Mouse (Mus musculus) brain, embryonic 18.5 days (tissue): ENCODE results near the gene Krtap10-4.
"Not testable (repeated sequence)": the region's sequence is repeated elsewhere in the genome, so short reads cannot be mapped to it uniquely, and the experiment has no call there.

Experiments
- DNase-seq: peaks from one replicate; pipeline ENCODE4 v3.0.0-alpha.2; 2012; ENCODE audit warnings: low read depth, low spot score

Gene Krtap10-4

DNA sequence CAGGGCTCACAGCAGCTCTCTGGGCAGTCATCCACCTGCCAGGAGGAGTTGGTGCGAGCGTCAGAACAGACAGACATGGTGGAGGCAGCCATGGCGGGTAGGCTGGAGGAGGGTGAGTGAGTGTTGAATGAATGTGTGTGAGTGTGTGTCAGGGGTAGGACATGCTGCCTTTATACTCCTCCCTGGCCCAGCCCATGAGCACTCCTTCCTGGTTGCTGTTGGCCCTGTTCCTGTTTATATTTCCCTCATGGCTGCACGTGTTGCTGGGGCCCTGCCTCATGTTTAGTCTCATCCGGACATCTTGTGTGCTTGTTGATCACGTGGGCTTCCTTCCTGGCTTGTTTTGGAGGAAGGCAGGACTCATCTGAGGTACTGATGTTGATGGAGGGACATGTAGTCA is at the start of gene Krtap10-4:
Krtap10-4 (minus strand) TSS at position 145 of the 400 bp plus-strand sequence.
- no peak for DNase-seq

DNA sequence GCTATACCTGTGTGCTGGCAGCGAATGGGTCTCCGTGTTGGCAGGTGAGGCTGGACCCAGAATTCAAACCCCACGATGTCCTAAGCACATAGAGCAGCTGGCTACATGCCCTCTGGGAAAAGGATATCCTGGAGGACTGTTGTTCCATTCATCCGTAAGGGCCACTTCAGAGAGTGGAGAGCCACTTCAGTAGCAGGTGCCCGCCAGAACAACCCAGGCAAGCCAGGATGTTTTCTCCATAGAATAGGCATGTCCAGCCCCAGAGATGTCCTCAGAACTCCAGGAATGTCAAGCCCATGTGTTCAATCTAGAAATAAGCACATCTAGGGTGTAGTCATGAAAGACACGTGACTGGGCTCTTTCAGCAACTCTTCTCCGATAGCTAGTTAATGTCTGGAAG is 42.8 kb upstream of the Krtap10-4 start:
- DNase-seq: no peak

DNA sequence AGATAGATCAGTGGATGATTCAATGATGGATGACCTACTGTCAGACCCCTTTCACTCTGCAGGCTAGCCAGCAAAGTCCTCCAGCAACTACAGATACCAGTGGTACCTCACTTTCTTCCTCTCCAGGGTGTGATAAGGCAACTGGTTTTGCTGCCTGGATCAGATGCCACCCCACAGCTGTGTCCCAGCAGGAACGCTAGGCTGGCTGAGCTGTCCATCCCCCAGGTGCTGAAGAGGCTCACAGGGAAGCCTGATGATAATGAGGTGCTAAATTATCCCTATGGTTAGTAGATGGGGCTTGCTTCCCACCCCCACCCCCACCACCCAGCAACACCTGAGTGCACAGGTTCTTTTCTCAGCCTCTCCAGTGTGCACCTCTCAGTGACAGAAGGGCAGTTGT is 40.7 kb upstream of the Krtap10-4 start:
- DNase-seq: no peak

DNA sequence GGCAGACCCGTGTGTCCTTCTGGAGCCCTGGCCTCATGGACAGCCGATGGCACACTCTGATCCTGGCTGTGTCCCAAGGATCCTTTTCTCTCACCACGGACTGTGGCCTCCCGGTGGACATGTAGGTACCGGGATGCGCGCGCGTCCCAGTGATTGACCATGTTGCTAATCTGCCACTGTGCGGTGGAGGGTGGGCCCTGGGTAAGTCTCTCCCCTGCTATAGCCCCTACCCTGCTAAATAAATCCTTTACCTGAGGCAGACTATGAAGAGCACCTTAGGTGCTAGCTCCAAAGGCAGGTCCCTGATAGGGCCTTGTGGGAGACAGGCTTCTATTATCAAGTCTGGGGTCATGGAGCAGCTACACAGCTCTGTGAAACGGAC is 37.9 kb upstream of the Krtap10-4 start:
- DNase-seq: no peak

DNA sequence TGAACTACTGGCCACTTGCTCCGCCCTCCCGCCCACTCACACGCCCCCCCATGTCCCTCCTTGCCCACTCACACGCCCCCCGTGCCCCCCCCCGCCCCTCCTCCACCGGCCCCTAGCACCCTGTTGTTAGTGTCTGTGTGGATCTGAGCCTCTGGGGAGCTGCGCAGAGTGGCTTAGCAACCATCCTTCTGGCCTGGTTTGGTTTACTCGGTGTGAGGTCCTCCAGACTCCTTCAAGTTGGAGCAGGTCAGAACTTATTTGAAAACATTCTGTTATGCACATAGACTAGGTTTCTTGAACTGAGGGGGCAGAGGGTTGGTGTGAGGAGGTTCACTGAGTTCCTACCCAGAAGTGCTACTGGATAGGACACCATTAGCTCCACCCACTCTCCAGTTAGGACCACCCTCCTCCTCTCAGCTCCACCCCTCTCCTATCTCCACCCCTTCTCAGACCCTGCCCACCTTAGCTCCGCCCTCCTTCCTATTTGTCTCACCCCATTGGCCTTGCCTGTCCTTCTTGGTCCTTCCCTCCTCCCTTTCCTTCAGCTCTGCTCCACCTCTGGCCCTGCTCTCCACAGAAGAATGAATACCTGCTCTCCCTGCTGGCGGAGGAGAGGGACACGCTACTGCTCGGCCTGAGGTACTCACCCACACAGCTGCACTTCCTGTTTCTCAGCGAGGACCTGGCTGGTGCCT is 37.3 kb upstream of the Krtap10-4 start:
- DNase-seq: no peak

DNA sequence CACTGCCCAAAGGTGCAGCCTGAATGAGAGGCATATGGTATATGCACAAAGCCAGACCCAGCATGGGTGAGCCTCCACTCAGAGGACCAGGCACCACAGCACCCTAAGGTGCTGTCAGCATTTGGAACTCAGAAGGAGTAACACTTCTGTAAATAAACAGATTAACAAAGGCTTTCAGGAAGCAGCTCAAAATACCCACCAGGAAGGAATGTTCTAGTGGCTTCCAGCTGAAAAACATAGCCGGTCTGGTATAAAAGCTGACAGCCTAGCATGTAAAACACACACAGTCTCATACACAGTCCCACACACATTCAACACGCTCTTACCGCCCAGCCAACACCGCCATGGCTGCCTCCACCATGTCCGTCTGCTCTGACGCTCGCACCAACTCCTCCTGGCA is 34.8 kb upstream of the Krtap10-4 start, which contains the start of gene Gm3285:
Gm3285 (plus strand) TSS at position 301 of the 400 bp plus-strand sequence.
- no peak for DNase-seq

DNA sequence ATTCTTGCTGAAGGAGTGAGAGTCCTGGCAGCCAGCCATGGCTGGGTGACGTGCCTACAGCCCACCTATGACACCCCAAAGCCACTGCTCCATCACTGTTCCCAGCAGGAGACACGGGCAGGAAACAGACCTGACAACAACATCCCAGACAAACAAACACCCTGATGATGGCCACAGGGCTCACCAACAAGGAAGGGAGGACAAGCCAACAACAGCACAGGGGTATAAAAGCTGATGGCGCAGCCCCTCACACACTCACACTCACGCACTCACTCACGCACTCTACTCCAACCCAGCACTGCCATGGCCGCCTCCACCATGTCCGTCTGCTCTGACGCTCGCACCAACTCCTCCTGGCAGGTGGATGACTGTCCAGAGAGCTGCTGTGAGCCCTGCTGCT is 25.7 kb upstream of the Krtap10-4 start, which contains the start of gene Gm10318:
Gm10318 (plus strand) TSS at position 301 of the 400 bp plus-strand sequence.
- no peak for DNase-seq

DNA sequence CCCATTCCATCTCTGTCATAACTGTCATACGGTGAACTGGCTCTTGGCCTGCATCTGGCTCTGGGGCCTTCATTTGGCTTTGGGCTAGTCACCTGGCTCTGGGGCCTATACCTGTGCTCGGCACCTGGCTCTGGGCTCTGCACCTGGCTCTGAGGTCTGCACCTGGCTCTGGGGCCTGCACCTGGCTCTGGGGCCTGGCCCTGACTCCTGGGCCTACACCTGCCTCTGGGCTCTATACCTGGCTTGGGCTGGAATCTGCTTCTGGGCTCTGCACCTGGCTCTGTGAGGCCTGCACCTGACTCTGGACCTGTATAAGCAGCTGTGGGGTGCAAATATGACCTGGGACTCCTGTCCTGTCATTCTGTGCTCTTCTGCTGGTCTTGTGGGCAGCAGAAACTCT is 20.6 kb upstream of the Krtap10-4 start:
- no peak for DNase-seq

DNA sequence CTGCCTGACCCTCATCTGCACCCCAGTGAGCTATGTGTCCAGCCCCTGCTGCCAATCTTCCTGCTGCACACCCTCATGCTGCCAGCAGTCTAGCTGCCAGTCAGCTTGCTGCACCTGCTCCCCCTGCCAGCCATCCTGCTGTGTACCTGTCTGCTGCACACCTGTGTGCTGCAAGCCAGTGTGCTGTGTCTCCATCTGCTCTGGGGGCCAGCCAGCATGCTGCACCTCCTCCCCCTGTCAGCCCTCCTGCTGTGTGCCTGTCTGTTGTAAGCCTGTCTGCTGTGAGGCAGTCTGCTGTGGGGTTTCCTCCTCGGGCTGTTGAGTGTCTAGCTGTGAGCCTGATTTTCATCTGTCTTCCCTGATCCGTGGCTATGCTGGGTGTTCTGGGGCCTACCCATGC is 20.1 kb upstream of the Krtap10-4 start:
- no peak for DNase-seq

DNA sequence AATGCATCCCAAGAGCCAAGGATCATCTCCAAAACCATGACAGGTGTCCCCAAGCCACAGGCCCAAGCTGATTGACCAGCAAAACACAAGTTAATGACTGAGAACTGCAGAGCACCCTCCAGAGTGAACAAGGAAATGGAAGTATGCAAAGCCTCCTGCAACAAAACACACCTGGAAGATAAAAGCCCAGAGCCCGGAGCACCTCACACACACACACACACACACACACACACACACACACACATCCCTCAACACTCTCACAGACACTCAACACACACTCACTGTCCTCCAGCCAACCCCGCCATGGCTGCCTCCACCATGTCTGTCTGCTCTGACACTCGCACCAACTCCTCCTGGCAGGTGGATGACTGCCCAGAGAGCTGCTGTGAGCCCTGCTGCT is 19.6 kb upstream of the Krtap10-4 start, which contains the start of gene Gm36176:
Gm36176 (plus strand) TSS at position 301 of the 400 bp plus-strand sequence.
- no peak for DNase-seq

DNA sequence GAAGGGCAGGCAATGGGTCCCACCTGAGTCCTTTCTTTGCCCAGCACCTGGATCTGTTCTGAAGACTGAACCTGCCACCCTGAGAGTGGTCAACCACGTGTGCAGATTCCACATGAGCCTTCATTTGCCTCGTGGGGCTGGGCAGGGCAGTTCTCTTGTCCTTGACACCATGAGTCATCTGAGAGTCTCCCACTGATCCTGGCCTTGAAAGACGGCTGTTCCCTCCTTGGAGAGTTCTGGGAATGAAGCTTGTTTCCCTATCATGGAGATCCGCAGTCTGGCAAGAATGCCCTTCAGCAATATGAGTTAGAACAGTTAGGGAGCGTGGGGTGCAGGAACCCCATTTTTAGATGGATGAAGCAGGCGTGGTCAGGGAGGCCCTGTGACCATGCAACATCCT is 12.1 kb upstream of the Krtap10-4 start:
- no peak for DNase-seq

DNA sequence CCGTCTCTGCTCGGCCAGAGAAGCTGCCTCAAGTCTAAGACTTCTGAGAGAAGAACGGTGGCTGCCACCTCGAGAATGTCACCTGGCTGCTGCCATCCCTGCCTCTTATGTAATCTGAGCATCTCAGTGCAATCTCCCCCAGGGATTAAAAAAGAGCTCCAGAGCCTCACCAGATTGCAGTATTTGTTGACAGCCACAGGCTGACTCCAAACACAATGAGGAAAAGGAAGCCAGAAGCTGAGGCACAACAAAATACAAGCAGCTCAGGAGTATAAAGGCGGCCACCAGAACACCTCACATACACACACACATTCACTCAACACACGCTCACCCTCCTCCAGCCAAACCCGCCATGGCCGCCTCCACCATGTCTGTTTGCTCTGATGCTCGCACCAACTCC is 8.8 kb upstream of the Krtap10-4 start, which contains the start of gene Krtap10-10:
Krtap10-10 (plus strand) TSS at position 301 of the 400 bp plus-strand sequence.
- DNase-seq: no peak

DNA sequence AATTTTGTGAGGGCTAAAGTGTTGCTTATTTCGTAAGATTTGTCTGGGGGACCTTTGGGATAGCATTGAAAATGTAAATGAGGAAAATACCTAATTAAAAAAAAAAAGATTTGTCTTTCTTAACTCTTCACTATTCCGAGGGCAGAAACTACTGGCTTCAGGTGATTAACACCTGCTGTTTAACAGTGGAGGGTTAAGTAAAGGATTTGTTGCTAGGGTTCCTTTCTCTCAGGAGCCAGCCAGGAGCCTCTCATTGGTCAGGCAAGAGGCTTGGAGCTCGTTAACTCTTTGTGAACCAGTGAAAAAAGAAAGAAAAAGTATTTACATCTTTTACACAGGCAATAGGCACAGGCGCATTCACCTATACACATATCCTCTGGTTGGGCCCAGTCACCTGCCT is 7.7 kb downstream of the Krtap10-4 start:
- DNase-seq: no peak

DNA sequence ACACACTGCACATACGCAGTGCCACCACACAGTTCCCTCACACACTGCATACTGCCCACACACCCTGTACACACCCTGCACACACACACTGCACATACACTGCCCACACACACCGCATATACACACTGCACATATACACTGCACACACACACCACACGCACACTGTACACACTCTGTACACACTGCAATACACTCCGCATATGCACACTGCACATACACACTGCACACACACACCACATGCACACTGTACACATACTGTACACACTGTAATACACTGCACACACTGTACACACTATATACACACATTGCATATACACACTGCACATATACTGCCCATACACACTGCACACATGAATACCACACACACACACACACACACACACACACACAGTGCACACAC is 8.4 kb downstream of the Krtap10-4 start:
- DNase-seq: no peak

DNA sequence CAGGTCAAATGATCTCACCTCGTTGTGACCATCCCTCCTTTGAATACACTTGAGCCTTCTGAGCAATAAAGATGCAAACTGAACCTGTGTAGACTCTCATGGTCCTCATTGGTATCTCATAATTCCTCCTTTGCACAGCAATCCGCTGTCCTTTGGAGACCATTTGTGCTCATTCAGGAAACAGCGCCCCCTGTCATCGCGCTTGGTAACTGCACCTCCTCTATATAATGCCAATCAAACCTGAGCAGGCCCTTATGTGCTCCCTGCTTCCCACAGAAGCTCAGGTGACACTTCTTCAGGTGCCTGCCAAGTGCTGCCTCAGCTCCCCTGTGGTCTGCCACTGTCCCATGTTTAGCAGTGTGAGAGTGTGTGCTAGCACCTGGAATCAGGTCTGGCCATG is 11.4 kb downstream of the Krtap10-4 start:
- no peak for DNase-seq

DNA sequence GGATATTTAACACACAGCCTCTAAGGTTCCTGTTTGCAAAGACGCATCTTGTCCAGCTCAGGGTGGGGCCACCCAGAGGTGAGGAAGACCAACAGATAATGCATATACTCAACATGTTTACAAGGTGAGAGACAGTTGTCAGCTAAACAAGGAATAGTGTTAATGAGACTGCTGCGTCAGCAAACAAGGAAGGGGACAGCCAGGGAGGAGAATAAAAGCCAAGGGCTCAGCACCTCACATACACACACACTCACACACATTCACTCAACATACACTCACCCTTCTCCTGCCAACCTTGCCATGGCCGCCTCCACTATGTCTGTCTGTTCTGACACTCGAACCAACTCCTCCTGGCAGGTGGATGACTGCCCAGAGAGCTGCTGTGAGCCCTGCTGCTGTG is 12.5 kb downstream of the Krtap10-4 start, which contains the start of gene Gm2696:
Gm2696 (plus strand) TSS at position 301 of the 400 bp plus-strand sequence.
- no peak for DNase-seq

DNA sequence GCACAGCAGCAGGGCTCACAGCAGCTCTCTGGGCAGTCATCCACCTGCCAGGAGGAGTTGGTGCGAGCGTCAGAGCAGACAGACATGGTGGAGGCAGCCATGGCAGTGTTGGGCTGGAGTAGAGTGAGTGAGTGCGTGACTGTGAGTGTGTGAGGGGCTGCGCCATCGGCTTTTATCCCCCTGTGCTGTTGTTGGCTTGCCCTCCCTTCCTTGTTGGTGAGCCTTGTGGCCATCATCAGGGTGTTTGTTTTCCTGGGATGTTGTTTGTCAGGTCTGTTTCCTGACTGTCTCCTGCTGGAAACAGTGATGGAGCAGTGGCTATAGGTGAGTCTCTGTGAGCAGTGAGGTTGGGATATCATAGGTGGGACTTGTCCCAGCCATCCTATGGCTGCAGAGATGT is 15.2 kb downstream of the Krtap10-4 start, which contains the start of gene Gm9507:
Gm9507 (minus strand) TSS at position 101 of the 400 bp plus-strand sequence.
- DNase-seq: no peak

DNA sequence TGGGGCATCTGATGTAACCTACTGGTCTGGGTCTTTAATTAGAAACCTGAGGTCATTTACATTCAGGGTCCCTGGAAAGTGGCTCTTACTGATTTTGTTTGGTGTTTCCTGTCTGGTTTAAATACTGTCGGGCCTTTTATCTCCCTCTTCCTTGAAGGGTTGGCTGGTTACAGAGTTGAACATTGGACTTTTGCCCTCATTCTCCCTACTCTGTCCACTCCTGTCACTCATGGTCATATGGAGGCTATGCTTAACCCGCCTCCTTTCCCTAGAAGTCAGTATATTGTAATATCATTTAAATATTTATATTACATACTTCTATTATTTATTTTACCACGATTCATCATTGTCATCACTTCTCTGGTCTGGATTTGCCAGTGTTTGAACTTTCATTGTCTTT is 22.8 kb downstream of the Krtap10-4 start:
- DNase-seq: no peak

DNA sequence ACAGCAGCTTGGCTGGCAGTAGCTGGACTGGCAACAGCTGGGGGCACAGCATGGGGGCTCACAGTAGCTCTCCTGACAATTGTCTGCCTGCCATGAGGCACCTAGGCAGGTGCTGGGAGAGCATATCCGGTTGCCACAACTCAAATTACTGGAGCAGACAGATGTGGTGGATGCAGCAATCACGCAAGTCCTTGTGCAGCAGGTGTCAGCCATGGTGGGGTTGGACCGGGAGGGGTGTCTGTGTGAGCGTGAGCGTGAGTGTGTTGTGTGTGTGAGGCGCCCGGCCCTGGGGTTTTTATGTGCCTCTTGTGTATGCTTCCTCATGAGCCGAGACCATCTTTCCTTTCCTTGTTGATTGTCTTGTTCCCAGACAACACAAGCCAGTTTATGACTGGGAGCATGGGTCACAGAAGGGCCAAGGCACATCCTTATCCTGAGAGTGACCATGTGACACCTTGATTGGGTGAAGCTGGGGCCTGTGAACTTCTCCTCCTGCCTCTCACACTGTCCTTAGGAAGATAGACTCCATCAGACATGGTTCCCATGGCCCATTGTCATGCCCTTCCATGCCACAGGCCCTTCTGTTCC is 27.9 kb downstream of the Krtap10-4 start, which contains the start of gene Gm19668:
Gm19668 (minus strand) TSS at position 213 of the 588 bp plus-strand sequence.
- DNase-seq: no peak

DNA sequence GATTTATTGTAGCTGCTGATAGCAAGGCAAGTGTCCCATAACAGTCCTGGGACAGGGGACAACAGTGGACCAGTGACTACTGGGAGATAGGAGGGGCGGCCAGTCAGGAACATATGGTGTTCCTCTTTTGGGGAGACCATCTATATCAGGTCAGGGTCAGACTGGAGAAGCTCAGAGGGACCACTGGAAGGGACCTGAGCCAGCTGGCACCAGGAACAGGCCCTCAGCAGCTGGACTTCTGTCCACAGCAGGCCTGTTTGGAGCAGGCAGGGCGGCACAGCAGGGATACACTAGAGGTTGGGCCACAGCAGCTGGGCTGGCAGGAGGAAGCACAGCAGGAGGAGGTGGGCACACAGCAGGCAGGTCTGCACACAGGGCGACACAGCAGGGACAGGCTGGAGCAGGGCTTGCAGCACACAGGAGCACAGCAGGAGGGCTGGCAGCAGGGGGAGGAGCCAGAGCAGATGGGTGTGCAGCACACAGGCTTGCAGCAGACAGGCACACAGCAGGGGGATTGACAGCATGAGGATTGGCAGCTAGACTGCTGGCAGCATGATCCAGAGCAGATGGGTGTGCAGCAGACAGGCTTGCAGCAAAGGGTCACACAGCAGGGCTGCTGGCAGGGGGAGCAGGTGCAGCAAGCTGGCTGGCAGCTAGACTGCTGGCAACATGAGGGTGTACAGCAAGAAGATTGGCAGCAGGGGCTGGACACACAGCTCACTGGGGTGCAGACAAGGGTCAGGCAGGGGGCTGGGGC is 28.6 kb downstream of the Krtap10-4 start:
- not testable (repeated sequence) for DNase-seq

DNA sequence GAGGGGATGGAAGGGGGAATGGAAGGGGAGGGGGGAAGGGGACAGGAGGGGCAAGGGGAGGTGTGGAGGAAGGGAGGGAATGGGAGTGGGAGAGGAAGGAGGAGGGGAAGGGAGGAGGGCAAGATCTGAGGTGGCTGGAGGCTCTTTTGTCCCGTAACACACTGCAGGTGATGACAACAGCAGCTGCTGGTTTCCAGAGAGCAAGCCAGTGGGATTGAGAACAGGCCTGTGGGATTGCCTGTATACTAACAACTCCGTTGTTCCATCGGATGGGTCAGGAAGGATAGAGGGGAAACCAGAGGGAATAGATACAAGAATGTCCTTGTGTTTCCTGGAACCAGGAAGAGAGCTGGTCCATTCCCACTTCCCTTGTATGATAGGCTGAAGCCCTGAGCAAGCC is 29.2 kb downstream of the Krtap10-4 start:
- DNase-seq: no peak

DNA sequence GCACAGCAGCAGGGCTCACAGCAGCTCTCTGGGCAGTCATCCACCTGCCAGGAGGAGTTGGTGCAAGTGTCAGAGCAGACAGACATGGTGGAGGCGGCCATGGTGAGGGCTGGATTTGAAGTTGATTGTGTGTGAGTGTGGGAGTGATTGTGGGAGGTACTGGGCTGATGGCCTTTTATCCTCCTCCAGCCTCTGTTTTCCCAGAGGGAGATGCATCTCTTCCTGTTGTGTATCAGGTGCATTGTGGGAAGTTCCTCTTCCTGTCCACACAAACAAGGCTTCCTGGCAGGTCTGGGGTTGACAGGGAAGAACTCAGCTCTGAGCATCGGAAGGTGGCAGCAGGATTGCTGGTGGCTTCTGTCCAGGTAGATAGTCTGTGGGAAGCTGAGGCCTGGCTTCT is 31.9 kb downstream of the Krtap10-4 start, which contains the start of gene Gm9639:
Gm9639 (minus strand) TSS at position 101 of the 400 bp plus-strand sequence.
- DNase-seq: no peak
